Comparison of ENCODE assay signal across 8 mouse cellular contexts in the genomic region with DNA sequence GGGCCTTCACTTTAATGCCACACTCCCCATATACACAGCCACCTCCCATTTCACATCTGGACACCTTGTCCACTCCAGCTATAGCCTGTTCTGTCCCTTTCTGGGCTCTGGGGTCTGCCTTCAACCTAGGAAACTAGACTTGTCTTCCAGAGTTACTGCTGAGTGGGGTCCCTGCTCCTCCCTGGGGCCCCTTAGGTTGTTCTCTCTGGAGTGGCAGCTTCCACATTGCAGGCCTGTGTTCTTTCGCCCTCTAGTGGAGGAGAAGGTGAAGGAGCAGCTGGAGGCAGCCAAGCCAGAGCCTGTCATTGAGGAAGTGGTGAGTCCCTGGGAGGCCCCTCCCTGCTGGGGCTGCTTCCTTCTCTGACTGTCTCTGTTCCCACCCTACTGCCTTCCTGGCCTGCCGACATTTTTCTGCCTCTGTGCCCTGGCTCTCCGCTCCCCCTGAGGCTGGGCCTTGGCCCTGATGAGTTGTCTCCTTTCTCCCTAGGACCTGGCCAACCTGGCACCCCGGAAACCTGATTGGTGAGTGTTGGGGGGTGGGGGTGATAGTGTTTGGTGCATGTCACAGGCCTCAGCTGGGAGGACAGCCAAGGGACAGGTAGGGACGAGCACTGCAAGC. TPM values are rescaled to one million over a fixed set of nuclear protein-coding genes. Genes with fewer than 3 reads are reported as not detected.
DNase-seq lines count a peak whose midpoint lies in the region; ATAC-seq and TF ChIP-seq lines count a peak whose summit lies in the region.

No protein-coding gene starts in this region.

- intact Hi-C loops in heart, adult 2 months (cut with DNase I): loop anchor here (1.0 to 5.0 kb wide), 5 partner anchors 37 to 299 kb away; no protein-coding TSS in a partner anchor

- TF ChIP-seq CTCF in heart, adult 2 months (IDR thresholded peaks at IDR 0.05): peak; percentile 98
- TF ChIP-seq CTCF in spleen, adult 2 months (IDR thresholded peaks at IDR 0.05; ENCODE audit: extremely low read depth, insufficient read depth, insufficient read length, insufficient replicate concordance): peak; percentile 81; the same call in 1 of the 2 replicates

- peaks cover 9% of the 10 kb centered on the region for H3K4me1 ChIP-seq in embryonic facial prominence, embryonic 13.5 days
- peaks cover 4% of the 10 kb centered on the region for H3K4me1 ChIP-seq in heart, adult 2 months (ENCODE audit: control insufficient read depth, insufficient read depth, low read length)
- no peaks in the 10 kb centered on the region for H3K4me1 ChIP-seq in limb, embryonic 14.5 days (ENCODE audit: control insufficient read depth, insufficient read depth, low read length)
- no peaks in the 10 kb centered on the region for H3K4me1 ChIP-seq in midbrain, embryonic 16.5 days (ENCODE audit: control insufficient read depth, insufficient read depth, low read length)
- H3K4me1 ChIP-seq in spleen, adult 2 months (ENCODE audit: control insufficient read depth, insufficient read depth, insufficient read length): peaks cover 22% of the 10 kb centered on the region; the same call in 1 of the 2 replicates

- TF ChIP-seq POLR2A in heart, adult 2 months (IDR thresholded peaks at IDR 0.05; ENCODE audit: insufficient read depth, low read depth, low read length): peak; percentile 50
- no peak for TF ChIP-seq POLR2A in limb, embryonic 14.5 days (IDR thresholded peaks at IDR 0.05; ENCODE audit: borderline replicate concordance, extremely low read depth, insufficient read depth, insufficient read length)
- TF ChIP-seq POLR2A in spleen, adult 2 months (IDR thresholded peaks at IDR 0.05; ENCODE audit: low read depth, low read length): peak; percentile 21; the same call in 1 of the 2 replicates

- WGBS in embryonic facial prominence, embryonic 13.5 days: 35% methylated on average over 5 of the region's 5 CpGs
- WGBS in heart, adult 2 months: 16% methylated on average over 5 of the region's 5 CpGs
- 37% methylated on average over 5 of the region's 5 CpGs for WGBS in limb, embryonic 14.5 days
- WGBS in midbrain, embryonic 16.5 days: 53% methylated on average over 5 of the region's 5 CpGs
- 9% methylated on average over 5 of the region's 5 CpGs for WGBS in spleen, adult 2 months

- peaks cover 1% of the 10 kb centered on the region for H3K79me2 ChIP-seq in heart, adult 2 months (replicated peaks; ENCODE audit: control insufficient read depth, insufficient read depth, low read length)

- H3K4me3 ChIP-seq in embryonic facial prominence, embryonic 13.5 days: peak overlapping the region; percentile 8; the same call in 1 of the 2 replicates
- H3K4me3 ChIP-seq in heart, adult 2 months: peak overlapping the region; percentile 35
- H3K4me3 ChIP-seq in limb, embryonic 14.5 days (replicated peaks; ENCODE audit: low read length): no peak overlapping the region
- no peak overlapping the region for H3K4me3 ChIP-seq in midbrain, embryonic 16.5 days (ENCODE audit: low read depth, low read length)
- H3K4me3 ChIP-seq in spleen, adult 2 months (ENCODE audit: extremely low read depth, insufficient read depth, insufficient read length): peak overlapping the region; percentile 62

- H3K27me3 ChIP-seq in embryonic facial prominence, embryonic 13.5 days: no peaks in the 10 kb centered on the region
- H3K27me3 ChIP-seq in heart, adult 2 months (ENCODE audit: control insufficient read depth, insufficient read depth, low read length): no peaks in the 10 kb centered on the region
- H3K27me3 ChIP-seq in limb, embryonic 14.5 days (ENCODE audit: control insufficient read depth, insufficient read depth, low read length): no peaks in the 10 kb centered on the region
- H3K27me3 ChIP-seq in midbrain, embryonic 16.5 days (ENCODE audit: control insufficient read depth, insufficient read depth, low read depth, low read length): no peaks in the 10 kb centered on the region
- no peaks in the 10 kb centered on the region for H3K27me3 ChIP-seq in spleen, adult 2 months (ENCODE audit: control insufficient read depth, insufficient read depth, low read length)

- H3K36me3 ChIP-seq in embryonic facial prominence, embryonic 13.5 days: peaks cover 31% of the 10 kb centered on the region
- H3K36me3 ChIP-seq in heart, adult 2 months (ENCODE audit: control insufficient read depth, insufficient read depth, low read length): no peaks in the 10 kb centered on the region
- peaks cover 20% of the 10 kb centered on the region for H3K36me3 ChIP-seq in limb, embryonic 14.5 days (ENCODE audit: control insufficient read depth, insufficient read depth, low read length)
- peaks cover 6% of the 10 kb centered on the region; the same call in 1 of the 2 replicates for H3K36me3 ChIP-seq in midbrain, embryonic 16.5 days (ENCODE audit: control insufficient read depth, insufficient read depth, low read length)
- H3K36me3 ChIP-seq in spleen, adult 2 months (ENCODE audit: control insufficient read depth, insufficient read depth, low read length): peaks cover 12% of the 10 kb centered on the region

- peak overlapping the region; percentile 27 for H3K4me2 ChIP-seq in embryonic facial prominence, embryonic 13.5 days
- H3K4me2 ChIP-seq in limb, embryonic 14.5 days (replicated peaks; ENCODE audit: low read depth, low read length, severe bottlenecking): no peak overlapping the region
- H3K4me2 ChIP-seq in midbrain, embryonic 16.5 days (ENCODE audit: low read length): no peak overlapping the region

- TF ChIP-seq EP300 in heart, adult 2 months (IDR thresholded peaks at IDR 0.05; ENCODE audit: insufficient read depth, low read depth, low read length): peak; percentile 88

- H3K9ac ChIP-seq in embryonic facial prominence, embryonic 13.5 days: peak overlapping the region; percentile 52
- peak overlapping the region; percentile 64 for H3K9ac ChIP-seq in heart, adult 2 months (ENCODE audit: low read depth, low read length)
- H3K9ac ChIP-seq in limb, embryonic 14.5 days (ENCODE audit: low read depth, low read length, severe bottlenecking): no peak overlapping the region; the same call in 1 of the 2 replicates
- H3K9ac ChIP-seq in midbrain, embryonic 16.5 days (ENCODE audit: low read depth, low read length): no peak overlapping the region

- H3K9me3 ChIP-seq in embryonic facial prominence, embryonic 13.5 days: no peaks in the 10 kb centered on the region
- no peaks in the 10 kb centered on the region for H3K9me3 ChIP-seq in limb, embryonic 14.5 days (ENCODE audit: control insufficient read depth, low read length)
- no peaks in the 10 kb centered on the region for H3K9me3 ChIP-seq in midbrain, embryonic 16.5 days (replicated peaks; ENCODE audit: control insufficient read depth, low read length, poor library complexity, severe bottlenecking)

- H3K27ac ChIP-seq in embryonic facial prominence, embryonic 13.5 days: no peak overlapping the region; the same call in 1 of the 2 replicates
- H3K27ac ChIP-seq in heart, adult 2 months: peak overlapping the region; percentile 74
- no peak overlapping the region for H3K27ac ChIP-seq in limb, embryonic 14.5 days (replicated peaks; ENCODE audit: low read depth, low read length)
- no peak overlapping the region for H3K27ac ChIP-seq in midbrain, embryonic 16.5 days (ENCODE audit: low read length)
- peak overlapping the region; percentile 74 for H3K27ac ChIP-seq in spleen, adult 2 months (ENCODE audit: insufficient read depth, low read length)

- ATAC-seq in embryonic facial prominence, embryonic 13.5 days (ENCODE audit: insufficient number of reproducible peaks, insufficient read depth, low FRiP score, low TSS enrichment, low read depth): peak; percentile 78; the same call in 1 of the 2 replicates
- ATAC-seq in limb, embryonic 14.5 days (ENCODE audit: low FRiP score, low read depth): peak; percentile 69
- peak; percentile 67; the same call in 1 of the 2 replicates for ATAC-seq in midbrain, embryonic 16.5 days

- peak; percentile 46 for DNase-seq in 3134 (ENCODE audit: extremely low read depth, insufficient read length, low spot score)
- DNase-seq in adrenal gland, postnatal 36 days: peak; percentile 71 to 81
- DNase-seq in heart, adult 2 months: peak; percentile 79 to 88
- DNase-seq in kidney, adult 8-10 months: peak; percentile 79 to 85
- peak; percentile 69 for DNase-seq in limb, embryonic 14.5 days (ENCODE audit: low spot score)
- peak; percentile 78 to 85 for DNase-seq in spleen, adult 2 months (ENCODE audit: low read depth in 1 of 2, low spot score in 2 of 2)

RNA-seq across cellular contexts. Expression of a gene that starts 31.9 kb away (rescaled TPM):
- 1 to 10 TPM; 1.8 to 2.2 TPM for total RNA-seq in adrenal gland, postnatal 36 days (2021)
- polyA plus RNA-seq in embryonic facial prominence, embryonic 13.5 days (2015; fragmentation: Nextera tagmentation; extraction: Ambion mirVana): 1.6 and 12.3 TPM in 2 replicates
- total RNA-seq in heart, adult 2 months (2021): over 10,000 TPM in 1 of 2 experiments, 1,000 to 10,000 TPM in 1; 9,326 to 11,139 TPM
- polyA plus RNA-seq in heart, adult 2 months (2012; rRNA removed): 9,227 and 12,279 TPM in 2 replicates
- polyA plus RNA-seq in limb, embryonic 14.5 days (2012; rRNA removed): 18.9 and 26.1 TPM in 2 replicates
- polyA plus RNA-seq in limb, embryonic 14.5 days (2014; fragmentation: Nextera tagmentation; extraction: Ambion mirVana): 16.4 and 28.1 TPM in 2 replicates
- 0.39 and 0.48 TPM in 2 replicates for polyA plus RNA-seq in midbrain, embryonic 16.5 days (2015; fragmentation: Nextera tagmentation; extraction: Ambion mirVana)
- polyA plus RNA-seq in spleen, adult 2 months (2012; rRNA removed): 0.94 TPM in 1 of 2 replicates, not detected in the other

RNA-seq across cellular contexts. Expression of a gene that starts 37.2 kb away (rescaled TPM):
- 10 to 100 TPM; 12.5 to 23.1 TPM for total RNA-seq in adrenal gland, postnatal 36 days (2021)
- polyA plus RNA-seq in embryonic facial prominence, embryonic 13.5 days (2015; fragmentation: Nextera tagmentation; extraction: Ambion mirVana): 138 and 165 TPM in 2 replicates
- 1 to 10 TPM; 6.0 to 7.0 TPM for total RNA-seq in heart, adult 2 months (2021)
- polyA plus RNA-seq in heart, adult 2 months (2012; rRNA removed): 10.3 and 12.6 TPM in 2 replicates
- 149 and 203 TPM in 2 replicates for polyA plus RNA-seq in limb, embryonic 14.5 days (2012; rRNA removed)
- 96.9 and 99.1 TPM in 2 replicates for polyA plus RNA-seq in limb, embryonic 14.5 days (2014; fragmentation: Nextera tagmentation; extraction: Ambion mirVana)
- polyA plus RNA-seq in midbrain, embryonic 16.5 days (2015; fragmentation: Nextera tagmentation; extraction: Ambion mirVana): 6.1 and 8.0 TPM in 2 replicates
- polyA plus RNA-seq in spleen, adult 2 months (2012; rRNA removed): 11.0 and 14.0 TPM in 2 replicates

RNA-seq across cellular contexts. Expression of a gene that starts 53.4 kb away (rescaled TPM):
- total RNA-seq in adrenal gland, postnatal 36 days (2021): 10 to 100 TPM; 61.3 to 64.7 TPM
- polyA plus RNA-seq in embryonic facial prominence, embryonic 13.5 days (2015; fragmentation: Nextera tagmentation; extraction: Ambion mirVana): 101 and 123 TPM in 2 replicates
- 10 to 100 TPM; 54.1 to 66.1 TPM for total RNA-seq in heart, adult 2 months (2021)
- 91.3 and 94.8 TPM in 2 replicates for polyA plus RNA-seq in heart, adult 2 months (2012; rRNA removed)
- 72.2 and 83.8 TPM in 2 replicates for polyA plus RNA-seq in limb, embryonic 14.5 days (2012; rRNA removed)
- polyA plus RNA-seq in limb, embryonic 14.5 days (2014; fragmentation: Nextera tagmentation; extraction: Ambion mirVana): 102 and 123 TPM in 2 replicates
- polyA plus RNA-seq in midbrain, embryonic 16.5 days (2015; fragmentation: Nextera tagmentation; extraction: Ambion mirVana): 93.3 and 103 TPM in 2 replicates
- polyA plus RNA-seq in spleen, adult 2 months (2012; rRNA removed): 103 and 110 TPM in 2 replicates

RNA-seq across cellular contexts. Expression of a gene that starts 55.8 kb away (rescaled TPM):
- total RNA-seq in adrenal gland, postnatal 36 days (2021): 1 to 10 TPM; 7.2 to 8.1 TPM
- 1.8 and 2.4 TPM in 2 replicates for polyA plus RNA-seq in embryonic facial prominence, embryonic 13.5 days (2015; fragmentation: Nextera tagmentation; extraction: Ambion mirVana)
- 1 to 10 TPM; 7.6 to 8.5 TPM for total RNA-seq in heart, adult 2 months (2021)
- polyA plus RNA-seq in heart, adult 2 months (2012; rRNA removed): 18.4 and 18.8 TPM in 2 replicates
- 8.4 and 9.4 TPM in 2 replicates for polyA plus RNA-seq in limb, embryonic 14.5 days (2012; rRNA removed)
- 3.2 and 3.3 TPM in 2 replicates for polyA plus RNA-seq in limb, embryonic 14.5 days (2014; fragmentation: Nextera tagmentation; extraction: Ambion mirVana)
- polyA plus RNA-seq in midbrain, embryonic 16.5 days (2015; fragmentation: Nextera tagmentation; extraction: Ambion mirVana): 5.2 and 6.1 TPM in 2 replicates
- 78.9 and 82.2 TPM in 2 replicates for polyA plus RNA-seq in spleen, adult 2 months (2012; rRNA removed)

Comparison
In these comparisons a context has a peak if more than half of its experiments do, and no peak if none do; other contexts are left out.
1. H3K27ac ChIP-seq: peak in heart, adult 2 months (single experiment) and spleen, adult 2 months (single experiment); none in embryonic facial prominence, embryonic 13.5 days (single experiment), limb, embryonic 14.5 days (single experiment) and midbrain, embryonic 16.5 days (single experiment).
2. H3K4me3 ChIP-seq: peak in embryonic facial prominence, embryonic 13.5 days (single experiment), heart, adult 2 months (single experiment) and spleen, adult 2 months (single experiment); none in limb, embryonic 14.5 days (single experiment) and midbrain, embryonic 16.5 days (single experiment).
3. H3K9ac ChIP-seq: peak in embryonic facial prominence, embryonic 13.5 days (single experiment) and heart, adult 2 months (single experiment); none in limb, embryonic 14.5 days (single experiment) and midbrain, embryonic 16.5 days (single experiment).
4. RNA of a gene that starts 31.9 kb away (polyA plus RNA-seq): 9,227 to 12,279 TPM in heart, adult 2 months; 16.4 to 28.1 TPM in limb, embryonic 14.5 days, 1.6 to 12.3 TPM in embryonic facial prominence, embryonic 13.5 days, 0.94 TPM in spleen, adult 2 months and 0.39 to 0.48 TPM in midbrain, embryonic 16.5 days; every median in the first group is over 100 times any median in the second.
5. Peak in every context shown above with its lines, with median percentiles within 50 percentile points of each other: DNase-seq and ATAC-seq.